Mouse (Mus musculus) liver, embryonic 14.5 days (tissue): ENCODE measurements around the gene Plau. TPM values are rescaled to one million over a fixed set of nuclear protein-coding genes. Genes with fewer than 3 reads are reported as not detected.

Source experiments
- ATAC-seq: fragments of 200-750 bp; cut with Nextera tagmentation; 2 replicates; pipeline ENCODE4 v1.8.0; 2017; ENCODE audit warnings: moderate number of reproducible peaks, mild to moderate bottlenecking, moderate library complexity; ENCODE audit not compliant: insufficient read depth
- DNase-seq, 3 experiments: peaks; one replicate each; pipeline ENCODE4 v3.0.0-alpha.2; 2012 to 2013; ENCODE audit warnings: low read depth in 3 of 3, low spot score in 3 of 3
- H3K27ac ChIP-seq: fragments of 300-500 bp; sonication (generic); 2 replicates; pipeline ENCODE4 v1.5.1; 2014; ENCODE audit warnings: moderate library complexity, mild to moderate bottlenecking, control low read depth, inconsistent platforms
- H3K27me3 ChIP-seq: fragments of 300-500 bp; sonication (generic); 2 replicates; pipeline ENCODE4 v1.6.1; 2014; ENCODE audit warnings: mild to moderate bottlenecking, low read length, moderate library complexity; ENCODE audit not compliant: control insufficient read depth, insufficient read depth
- H3K36me3 ChIP-seq: fragments of 300-500 bp; sonication (generic); replicated peaks from 2 replicates; pipeline ENCODE4 v1.6.1; 2014; ENCODE audit warnings: low read depth; ENCODE audit not compliant: control insufficient read depth, insufficient read depth
- H3K4me1 ChIP-seq, 2 experiments: fragments of 200-500 bp in 1 of 2; fragments of 300-500 bp in 1 of 2; sonication (generic) in 1 of 2; replicated peaks; 2 replicates each; pipeline ENCODE4 v1.6.1; 2012 to 2014; ENCODE audit warnings: antibody characterized with exemption in 1 of 2, inconsistent platforms in 1 of 2, low read length in 1 of 2; ENCODE audit not compliant: control insufficient read depth in 2 of 2, insufficient read depth in 2 of 2
- H3K4me2 ChIP-seq: fragments of 300-500 bp; sonication (generic); 2 replicates; pipeline ENCODE4 v1.6.1; 2014; ENCODE audit warnings: low read depth, mild to moderate bottlenecking, control low read depth, moderate library complexity
- H3K4me3 ChIP-seq, 2 experiments: fragments of 200-500 bp in 1 of 2; fragments of 300-500 bp in 1 of 2; sonication (generic) in 1 of 2; 2 replicates each; pipeline ENCODE4 v1.5.1; 2012 to 2014; ENCODE audit warnings: low read depth in 2 of 2, low read length in 2 of 2, mild to moderate bottlenecking in 2 of 2, control low read depth in 1 of 2, inconsistent platforms in 1 of 2, moderate library complexity in 1 of 2; ENCODE audit not compliant: insufficient read depth in 1 of 2
- H3K9ac ChIP-seq: fragments of 300-500 bp; sonication (generic); replicated peaks from 2 replicates; pipeline ENCODE4 v1.6.1; 2014; ENCODE audit warnings: mild to moderate bottlenecking, control low read depth, moderate library complexity
- H3K9me3 ChIP-seq: fragments of 300-500 bp; sonication (generic); 2 replicates; pipeline ENCODE4 v1.6.1; 2016; ENCODE audit warnings: low read length, mixed read lengths; ENCODE audit not compliant: control insufficient read depth
- CTCF ChIP-seq: IDR thresholded peaks from 2 replicates; pipeline ENCODE4 v1.5.1; 2016; ENCODE audit warnings: antibody characterized with exemption, low read depth, control low read depth
- EP300 ChIP-seq: IDR thresholded peaks from 2 replicates; pipeline ENCODE4 v1.6.1; 2016; ENCODE audit warnings: antibody characterized with exemption, low read depth
- WGBS: fragments of 180-500 bp; shearing (Covaris S2); extraction: QIAGEN DNeasy Blood & Tissue Kit; methylation state at CpG from one replicate; pipeline ENCODE4 v1.1.7; 2014; ENCODE audit not compliant: insufficient replicate concordance; 5-methylcytosine and 5-hydroxymethylcytosine counted together
- polyA plus RNA-seq, 2 experiments: library from polyadenylated mRNA; depleted of rRNA in 1 of 2; stranded (reverse) in 1 of 2; unstranded in 1 of 2; fragments of >200 nt; fragmentation: Nextera tagmentation in 1 of 2; extraction: Ambion mirVana in 1 of 2; gene quantifications; 2 replicates each; pipeline versions ENCODE4 v1.2.1 to v1.2.3; 2012 to 2014

The Plau gene
- polyA plus RNA-seq, 2 experiments: 0.57 to 1.3 TPM

- no peak overlapping the region for H3K4me3 ChIP-seq
- ATAC-seq: no peak
These were observed 35.0 kb downstream of the Plau start for GRCm38 (mm10) chr14:20871495-20871894.

GRCm38 (mm10) chr14:20873307-20873706, 36.8 kb downstream of the Plau start:
- DNase-seq: peak; percentile 52 to 66 (median 53)
- peaks cover 5 to 12% of the 10 kb centered on the region in 2 experiments for H3K4me1 ChIP-seq
- no peak for TF ChIP-seq EP300
- peak; percentile 92 for TF ChIP-seq CTCF
- no peaks in the 10 kb centered on the region for H3K27me3 ChIP-seq
- no peaks in the 10 kb centered on the region for H3K9me3 ChIP-seq
- WGBS: under 1% methylated on average over 8 of the region's 8 CpGs
- H3K4me2 ChIP-seq: peak overlapping the region; percentile 51
- no peak overlapping the region; the same call in 1 of the 2 replicates for H3K9ac ChIP-seq
- no peaks in the 10 kb centered on the region for H3K36me3 ChIP-seq
- H3K27ac ChIP-seq: no peak overlapping the region
- H3K4me3 ChIP-seq: no peak overlapping the region; a peak in 1 of 4 replicates
- peak; percentile 33; the same call in 1 of the 2 replicates for ATAC-seq

More at GRCm38 (mm10) chr14:20871495-20871894, 35.0 kb downstream of the Plau start:
- Histone ChIP-seq H3K9me3 (no peaks in the 10 kb centered on the region), H3K4me1 (peaks cover 5 to 12% of the 10 kb centered on the region in 2 experiments), H3K27ac (no peak overlapping the region), H3K36me3 (no peaks in the 10 kb centered on the region), H3K27me3 (no peaks in the 10 kb centered on the region), H3K4me2 (no peak overlapping the region), H3K9ac (no peak overlapping the region)
- TF ChIP-seq EP300 (no peak), CTCF (no peak)
- 72% methylated on average over 1 of the region's 1 CpGs for WGBS
- no peak for DNase-seq

- Histone ChIP-seq H3K4me3 (no peak overlapping the region), H3K9ac (peak overlapping the region; percentile 16), H3K4me1 (peaks cover 5 to 12% of the 10 kb centered on the region in 2 experiments), H3K9me3 (no peaks in the 10 kb centered on the region), H3K36me3 (no peaks in the 10 kb centered on the region), H3K27ac (no peak overlapping the region), H3K4me2 (peak overlapping the region; percentile 51), H3K27me3 (no peaks in the 10 kb centered on the region)
- no peak for ATAC-seq
- TF ChIP-seq CTCF (no peak), EP300 (no peak)
- WGBS: 2% methylated on average over 6 of the region's 6 CpGs
- no peak for DNase-seq
These were observed 37.5 kb downstream of the Plau start for GRCm38 (mm10) chr14:20873931-20874330.

- DNase-seq: peak; percentile 11 to 30 (median 15)
- H3K4me3 ChIP-seq: peak overlapping the region; percentile 10 to 36; a peak in 1 of 4 replicates
- peak; percentile 80 for ATAC-seq
- H3K4me2 ChIP-seq: peak overlapping the region; percentile 65
- H3K9ac ChIP-seq: peak overlapping the region; percentile 29
- no peaks in the 10 kb centered on the region for H3K27me3 ChIP-seq
- no peaks in the 10 kb centered on the region for H3K9me3 ChIP-seq
- H3K4me1 ChIP-seq: peaks cover 17 to 18% of the 10 kb centered on the region in 2 experiments
- peak overlapping the region; percentile 40 for H3K27ac ChIP-seq
- WGBS: 12% methylated on average over 5 of the region's 5 CpGs
- no peaks in the 10 kb centered on the region for H3K36me3 ChIP-seq
- TF ChIP-seq EP300 (no peak), CTCF (no peak)
These were observed 48.2 kb downstream of the Plau start for GRCm38 (mm10) chr14:20884691-20885090.

GRCm38 (mm10) chr14:20885091-20885888, 48.8 kb downstream of the Plau start:
- DNase-seq: peak; percentile 53 to 69 (median 57)
- H3K9ac ChIP-seq: peak overlapping the region; percentile 29
- no peaks in the 10 kb centered on the region for H3K9me3 ChIP-seq
- peak overlapping the region; percentile 14 to 18; a peak in 3 of 4 replicates for H3K4me3 ChIP-seq
- H3K4me2 ChIP-seq: peak overlapping the region; percentile 65
- WGBS: 8% methylated on average over 10 of the region's 10 CpGs
- no peaks in the 10 kb centered on the region for H3K36me3 ChIP-seq
- peaks cover 17 to 18% of the 10 kb centered on the region in 2 experiments for H3K4me1 ChIP-seq
- peak; percentile 91 for ATAC-seq
- H3K27me3 ChIP-seq: no peaks in the 10 kb centered on the region
- H3K27ac ChIP-seq: peak overlapping the region; percentile 40
- TF ChIP-seq EP300 (peak; percentile 62), CTCF (no peak)
